Mouse (Mus musculus): ENCODE data around the gene Rabl6. TPM values are rescaled to one million over a fixed set of nuclear protein-coding genes. Genes with fewer than 3 reads are reported as not detected.

The Rabl6 gene
- polyA plus RNA-seq, 1 experiment from 2014 or later = 52.7 TPM

DNA sequence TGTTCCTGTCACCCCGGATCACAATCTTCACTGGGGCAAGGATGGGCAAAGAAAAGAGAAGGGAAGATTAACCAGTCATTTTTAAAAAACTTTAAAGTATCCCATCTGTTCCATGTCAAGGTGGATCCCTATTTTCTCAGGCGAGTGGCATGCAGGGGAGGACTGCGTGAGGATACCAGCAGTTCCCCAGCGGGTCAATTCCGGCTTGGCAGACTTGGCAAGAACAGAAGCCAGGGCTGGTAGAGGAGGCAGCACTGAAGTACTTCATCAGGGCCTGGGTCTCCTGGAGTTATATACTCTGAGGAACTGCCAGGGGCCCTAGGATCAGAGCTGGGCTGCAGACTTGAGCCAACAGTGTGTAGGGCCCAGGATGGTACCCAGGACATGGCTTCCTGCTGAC is 5.8 kb downstream of the Rabl6 start:
- Histone ChIP-seq H3K9me3 (ENCODE audit: control insufficient read depth, low read length) (no peaks in the 10 kb centered on the region), H3K4me2 (ENCODE audit: low read depth, low read length) (no peak overlapping the region), H3K36me3 (ENCODE audit: control insufficient read depth, insufficient read depth, low read length) (peaks cover 13% of the 10 kb centered on the region), H3K9ac (ENCODE audit: low read depth, low read length) (no peak overlapping the region), H3K4me1 (ENCODE audit: control insufficient read depth, insufficient read depth, low read length) (peaks cover 11% of the 10 kb centered on the region), H3K27me3 (replicated peaks; ENCODE audit: control insufficient read depth, insufficient read depth, low read length) (no peaks in the 10 kb centered on the region), H3K27ac (ENCODE audit: low read length) (no peak overlapping the region), H3K4me3 (ENCODE audit: low read length) (no peak overlapping the region)
- WGBS = 91% methylated on average over 5 of the region's 5 CpGs
- ATAC-seq = no peak

- no peaks in the 10 kb centered on the region for H3K9me3 ChIP-seq (ENCODE audit: control insufficient read depth, low read length)
- peaks cover 26% of the 10 kb centered on the region for H3K36me3 ChIP-seq (ENCODE audit: control insufficient read depth, insufficient read depth, low read length)
- ATAC-seq = no peak
- no peaks in the 10 kb centered on the region for H3K27me3 ChIP-seq (replicated peaks; ENCODE audit: control insufficient read depth, insufficient read depth, low read length)
- 83% methylated on average over 2 of the region's 2 CpGs for WGBS
- no peak overlapping the region for H3K4me2 ChIP-seq (ENCODE audit: low read depth, low read length)
- no peak overlapping the region for H3K27ac ChIP-seq (ENCODE audit: low read length)
- H3K4me3 ChIP-seq (ENCODE audit: low read length) = no peak overlapping the region
- H3K9ac ChIP-seq (ENCODE audit: low read depth, low read length) = no peak overlapping the region
- no peaks in the 10 kb centered on the region for H3K4me1 ChIP-seq (ENCODE audit: control insufficient read depth, insufficient read depth, low read length)
Observed at GRCm38 (mm10) chr2:25600037-25600436, 8.3 kb downstream of the Rabl6 start.

GRCm38 (mm10) chr2:25598749-25599148 is 9.6 kb downstream of the Rabl6 start:
- Histone ChIP-seq H3K4me2 (ENCODE audit: low read depth, low read length) (no peak overlapping the region), H3K4me3 (ENCODE audit: low read length) (no peak overlapping the region), H3K9me3 (ENCODE audit: control insufficient read depth, low read length) (no peaks in the 10 kb centered on the region), H3K4me1 (ENCODE audit: control insufficient read depth, insufficient read depth, low read length) (no peaks in the 10 kb centered on the region), H3K27me3 (replicated peaks; ENCODE audit: control insufficient read depth, insufficient read depth, low read length) (no peaks in the 10 kb centered on the region), H3K36me3 (ENCODE audit: control insufficient read depth, insufficient read depth, low read length) (peaks cover 26% of the 10 kb centered on the region), H3K9ac (ENCODE audit: low read depth, low read length) (no peak overlapping the region), H3K27ac (ENCODE audit: low read length) (no peak overlapping the region)
- ATAC-seq = no peak
- WGBS = 93% methylated on average over 1 of the region's 1 CpGs

- Histone ChIP-seq H3K27me3 (replicated peaks; ENCODE audit: control insufficient read depth, insufficient read depth, low read length) (no peaks in the 10 kb centered on the region), H3K9ac (ENCODE audit: low read depth, low read length) (no peak overlapping the region), H3K27ac (ENCODE audit: low read length) (no peak overlapping the region), H3K4me1 (ENCODE audit: control insufficient read depth, insufficient read depth, low read length) (no peaks in the 10 kb centered on the region), H3K4me3 (ENCODE audit: low read length) (no peak overlapping the region), H3K4me2 (ENCODE audit: low read depth, low read length) (no peak overlapping the region), H3K36me3 (ENCODE audit: control insufficient read depth, insufficient read depth, low read length) (peaks cover 32% of the 10 kb centered on the region), H3K9me3 (ENCODE audit: control insufficient read depth, low read length) (no peaks in the 10 kb centered on the region)
- WGBS = 93% methylated on average over 5 of the region's 5 CpGs
- no peak for ATAC-seq
Observed at GRCm38 (mm10) chr2:25596765-25597510, 11.4 kb downstream of the Rabl6 start.

GRCm38 (mm10) chr2:25591863-25592262 is 16.5 kb downstream of the Rabl6 start:
- H3K36me3 ChIP-seq (ENCODE audit: control insufficient read depth, insufficient read depth, low read length) = peaks cover 21% of the 10 kb centered on the region

DNA sequence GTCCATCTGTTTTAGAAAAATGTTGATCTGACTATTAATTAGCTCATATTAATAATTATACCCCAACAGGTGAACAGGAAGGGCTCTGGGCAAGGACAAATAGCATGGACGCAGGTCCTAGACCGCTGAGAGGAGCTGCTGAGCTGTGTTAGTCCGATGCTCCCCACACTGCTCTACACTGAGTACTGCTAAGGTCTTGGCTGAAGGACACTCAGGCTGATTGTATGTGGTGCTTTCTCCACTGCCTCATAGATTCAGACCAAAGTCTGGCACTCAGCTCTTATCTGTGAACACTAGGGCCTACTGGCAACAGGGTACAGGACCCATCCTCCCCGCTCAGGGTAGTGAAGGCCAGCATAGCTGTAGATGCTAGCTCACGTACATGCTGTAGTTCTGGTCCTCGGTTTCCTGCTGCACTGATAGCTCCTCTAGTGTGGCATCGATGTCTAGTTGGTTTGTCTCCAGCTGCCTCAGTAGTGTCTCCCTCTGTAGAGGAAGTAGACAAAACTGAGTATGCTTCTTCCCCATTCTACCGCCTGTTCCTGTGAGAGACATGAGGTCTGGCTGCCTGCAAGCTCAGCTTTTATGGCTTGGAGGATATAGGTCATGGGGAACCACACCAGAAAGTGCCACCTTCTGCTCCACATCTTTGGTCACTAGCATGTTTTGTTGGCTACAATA is 20.0 kb downstream of the Rabl6 start:
- Histone ChIP-seq H3K27me3 (replicated peaks; ENCODE audit: control insufficient read depth, insufficient read depth, low read length) (no peaks in the 10 kb centered on the region), H3K27ac (ENCODE audit: low read length) (no peak overlapping the region), H3K4me3 (ENCODE audit: low read length) (no peak overlapping the region), H3K36me3 (ENCODE audit: control insufficient read depth, insufficient read depth, low read length) (peaks cover 14% of the 10 kb centered on the region; the same call in 1 of the 2 replicates), H3K9me3 (ENCODE audit: control insufficient read depth, low read length) (no peaks in the 10 kb centered on the region), H3K4me1 (ENCODE audit: control insufficient read depth, insufficient read depth, low read length) (no peaks in the 10 kb centered on the region), H3K4me2 (ENCODE audit: low read depth, low read length) (no peak overlapping the region), H3K9ac (ENCODE audit: low read depth, low read length) (no peak overlapping the region)
- no peak for ATAC-seq
- 93% methylated on average over 8 of the region's 8 CpGs for WGBS

More at GRCm38 (mm10) chr2:25591863-25592262, 16.5 kb downstream of the Rabl6 start:
- Histone ChIP-seq H3K9ac (ENCODE audit: low read depth, low read length) (no peak overlapping the region), H3K4me1 (ENCODE audit: control insufficient read depth, insufficient read depth, low read length) (no peaks in the 10 kb centered on the region), H3K4me3 (ENCODE audit: low read length) (no peak overlapping the region), H3K27me3 (replicated peaks; ENCODE audit: control insufficient read depth, insufficient read depth, low read length) (no peaks in the 10 kb centered on the region), H3K9me3 (ENCODE audit: control insufficient read depth, low read length) (no peaks in the 10 kb centered on the region), H3K4me2 (ENCODE audit: low read depth, low read length) (no peak overlapping the region), H3K27ac (ENCODE audit: low read length) (no peak overlapping the region)
- ATAC-seq = peak; percentile 28; the same call in 1 of the 2 replicates
- 83% methylated on average over 2 of the region's 2 CpGs for WGBS

- H3K27me3 ChIP-seq (replicated peaks; ENCODE audit: control insufficient read depth, insufficient read depth, low read length) = no peaks in the 10 kb centered on the region
- 92% methylated on average over 8 of the region's 8 CpGs for WGBS
- ATAC-seq = no peak
- H3K9me3 ChIP-seq (ENCODE audit: control insufficient read depth, low read length) = no peaks in the 10 kb centered on the region
- H3K4me2 ChIP-seq (ENCODE audit: low read depth, low read length) = no peak overlapping the region
- H3K4me3 ChIP-seq (ENCODE audit: low read length) = no peak overlapping the region
- H3K27ac ChIP-seq (ENCODE audit: low read length) = no peak overlapping the region
- peaks cover 10% of the 10 kb centered on the region for H3K4me1 ChIP-seq (ENCODE audit: control insufficient read depth, insufficient read depth, low read length)
- H3K9ac ChIP-seq (ENCODE audit: low read depth, low read length) = no peak overlapping the region
- peaks cover 10% of the 10 kb centered on the region; the same call in 1 of the 2 replicates for H3K36me3 ChIP-seq (ENCODE audit: control insufficient read depth, insufficient read depth, low read length)
Observed at GRCm38 (mm10) chr2:25587290-25587689, 21.0 kb downstream of the Rabl6 start.

DNA sequence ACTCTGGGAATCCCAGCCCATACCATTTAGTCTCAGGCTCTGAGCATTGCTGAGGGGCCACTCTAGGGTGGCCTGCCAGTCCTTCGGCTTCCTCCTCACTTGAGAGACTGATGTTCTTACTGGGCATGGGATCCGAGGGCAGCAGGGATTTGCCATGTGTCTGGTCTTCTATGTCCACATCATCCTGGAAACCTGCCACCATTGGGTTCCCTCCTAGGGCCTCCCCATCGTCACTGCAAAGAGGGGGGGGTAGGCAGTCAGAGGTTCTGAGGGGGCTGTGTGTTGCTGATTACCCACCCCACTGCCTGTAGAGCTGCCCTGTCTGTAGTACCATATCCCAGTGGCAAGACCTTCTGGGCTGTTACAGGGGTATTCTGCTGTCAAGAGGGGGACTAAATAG is 22.7 kb downstream of the Rabl6 start:
- Histone ChIP-seq H3K36me3 (ENCODE audit: control insufficient read depth, insufficient read depth, low read length) (peaks cover 6% of the 10 kb centered on the region; the same call in 1 of the 2 replicates), H3K4me3 (ENCODE audit: low read length) (no peak overlapping the region), H3K4me1 (ENCODE audit: control insufficient read depth, insufficient read depth, low read length) (peaks cover 25% of the 10 kb centered on the region), H3K4me2 (ENCODE audit: low read depth, low read length) (no peak overlapping the region), H3K27me3 (replicated peaks; ENCODE audit: control insufficient read depth, insufficient read depth, low read length) (peaks cover under 1% of the 10 kb centered on the region; the same call in 1 of the 2 replicates), H3K9me3 (ENCODE audit: control insufficient read depth, low read length) (no peaks in the 10 kb centered on the region), H3K9ac (ENCODE audit: low read depth, low read length) (no peak overlapping the region), H3K27ac (ENCODE audit: low read length) (no peak overlapping the region)
- WGBS = 87% methylated on average over 3 of the region's 3 CpGs
- ATAC-seq = no peak

- Histone ChIP-seq H3K27me3 (replicated peaks; ENCODE audit: control insufficient read depth, insufficient read depth, low read length) (peaks cover 8% of the 10 kb centered on the region), H3K4me3 (ENCODE audit: low read length) (no peak overlapping the region), H3K9ac (ENCODE audit: low read depth, low read length) (no peak overlapping the region), H3K9me3 (ENCODE audit: control insufficient read depth, low read length) (no peaks in the 10 kb centered on the region), H3K27ac (ENCODE audit: low read length) (no peak overlapping the region), H3K4me2 (ENCODE audit: low read depth, low read length) (no peak overlapping the region), H3K4me1 (ENCODE audit: control insufficient read depth, insufficient read depth, low read length) (peaks cover 32% of the 10 kb centered on the region), H3K36me3 (ENCODE audit: control insufficient read depth, insufficient read depth, low read length) (peaks cover 6% of the 10 kb centered on the region; the same call in 1 of the 2 replicates)
- no peak for ATAC-seq
- WGBS = 80% methylated on average over 4 of the region's 4 CpGs
Observed at GRCm38 (mm10) chr2:25584856-25585255, 23.5 kb downstream of the Rabl6 start.
